Mouse (Mus musculus) olfactory bulb, adult 2 months (tissue): ENCODE data around the gene Spata17.

ENCODE experiments used
- CTCF ChIP-seq: fragments of 200-500 bp; IDR thresholded peaks from 2 replicates; pipeline ENCODE4 v1.5.1; 2012; ENCODE audit warnings: low read depth, mild to moderate bottlenecking, low read length, moderate library complexity; ENCODE audit not compliant: insufficient read depth
- POLR2A ChIP-seq: fragments of 200-500 bp; IDR thresholded peaks from 2 replicates; pipeline ENCODE4 v1.6.1; 2012; ENCODE audit warnings: mild to moderate bottlenecking, low read depth, low read length, moderate library complexity; ENCODE audit not compliant: insufficient read depth

GRCm38 (mm10) chr1:187059874-187060273 lies 155.4 kb downstream of the Spata17 start:
- no peak for TF ChIP-seq CTCF
- no peak for TF ChIP-seq POLR2A
